Comparison of ENCODE assay signal across 17 mouse cellular contexts in genomic region chr9:103523742-103524403, GRCm38 (mm10). TPM values are rescaled to one million over a fixed set of nuclear protein-coding genes. Genes with fewer than 3 reads are reported as not detected.
DNase-seq lines count a peak whose midpoint lies in the region; ATAC-seq lines count a peak whose summit lies in the region.
"Had no signal": no experiment of that assay in that cellular context is flagged by ENCODE, and none has a peak within 500 bp of the region (broad histone marks: within the 10 kb centered on the region; RNA-seq: fewer than 3 reads in every experiment).

No protein-coding gene starts in this region.

- intact Hi-C loops in gastrocnemius, postnatal 14 days (cut with DNase I; ENCODE audit: low total_unique reads) = no loop called here

- DNase-seq in heart, postnatal 4 days = no peak
- DNase-seq in brain, adult 2 months (ENCODE audit: low read depth, low spot score) = peak; percentile 77
- peak; percentile 86 for DNase-seq in forebrain, embryonic 14.5 days (ENCODE audit: low spot score)
- DNase-seq in midbrain, embryonic 11.5 days (ENCODE audit: low spot score, missing footprints) = peak; percentile 86
- no peak for DNase-seq in gastrocnemius, postnatal 14 days
- DNase-seq in adrenal gland, adult (ENCODE audit: inconsistent age in 2 of 2, low spot score in 1 of 2) = no peak
- no peak for DNase-seq in ovary, postnatal 10 days (ENCODE audit: low spot score)
- DNase-seq: B cell, adult 2 months; cerebellum, adult 9-10 months; kidney, adult 2 months; liver, embryonic 13.5 days; lung, postnatal 4 days had no signal

- H3K4me3 ChIP-seq in heart, embryonic 13.5 days = no peak overlapping the region
- no peak overlapping the region for H3K4me3 ChIP-seq in forebrain, embryonic 14.5 days (ENCODE audit: low read depth, low read length)
- no peak overlapping the region for H3K4me3 ChIP-seq in midbrain, embryonic 11.5 days (ENCODE audit: low read depth, low read length)
- H3K4me3 ChIP-seq: embryonic facial prominence, embryonic 13.5 days; heart, embryonic 10.5 days; liver, embryonic 13.5 days had no signal

- peak overlapping the region; percentile 40; the same call in 1 of the 2 replicates for H3K9ac ChIP-seq in heart, embryonic 13.5 days
- no peak overlapping the region for H3K9ac ChIP-seq in forebrain, embryonic 14.5 days (ENCODE audit: low read length)
- H3K9ac ChIP-seq in midbrain, embryonic 11.5 days (ENCODE audit: low read length) = no peak overlapping the region
- H3K9ac ChIP-seq: embryonic facial prominence, embryonic 13.5 days; liver, embryonic 13.5 days had no signal

- H3K4me1 ChIP-seq in heart, embryonic 13.5 days = peaks cover 26% of the 10 kb centered on the region
- peaks cover 33% of the 10 kb centered on the region for H3K4me1 ChIP-seq in forebrain, embryonic 14.5 days (ENCODE audit: control insufficient read depth, insufficient read depth, low read length)
- peaks cover 19% of the 10 kb centered on the region for H3K4me1 ChIP-seq in midbrain, embryonic 11.5 days (ENCODE audit: control insufficient read depth, insufficient read depth, low read length)

- ATAC-seq in heart, embryonic 13.5 days (ENCODE audit: extremely low read depth, insufficient number of reproducible peaks, low FRiP score, low TSS enrichment) = no peak
- ATAC-seq in forebrain, embryonic 14.5 days = peak; percentile 64
- peak; percentile 35; the same call in 1 of the 2 replicates for ATAC-seq in midbrain, embryonic 11.5 days (ENCODE audit: low FRiP score)

- no peaks in the 10 kb centered on the region for H3K27me3 ChIP-seq in heart, embryonic 13.5 days (replicated peaks)
- no peaks in the 10 kb centered on the region for H3K27me3 ChIP-seq in forebrain, embryonic 14.5 days (replicated peaks; ENCODE audit: control insufficient read depth, insufficient read depth, low read length)
- no peaks in the 10 kb centered on the region; the same call in 1 of the 2 replicates for H3K27me3 ChIP-seq in midbrain, embryonic 11.5 days (ENCODE audit: control insufficient read depth, insufficient read depth, low read length)
- H3K27me3 ChIP-seq: embryonic facial prominence, embryonic 13.5 days; liver, embryonic 13.5 days had no signal

- WGBS in heart, embryonic 13.5 days = 68% methylated on average over 7 of the region's 7 CpGs
- 22% methylated on average over 7 of the region's 7 CpGs for WGBS in forebrain, embryonic 14.5 days
- 67% methylated on average over 7 of the region's 7 CpGs for WGBS in midbrain, embryonic 11.5 days

- no peak overlapping the region for H3K4me2 ChIP-seq in heart, embryonic 13.5 days
- H3K4me2 ChIP-seq in forebrain, embryonic 14.5 days (ENCODE audit: low read length) = 0 out of 2 replicates have a peak overlapping the region, but pooled peaks have one; percentile 27
- no peak overlapping the region for H3K4me2 ChIP-seq in midbrain, embryonic 11.5 days
- H3K4me2 ChIP-seq: liver, embryonic 13.5 days had no signal

- no peaks in the 10 kb centered on the region for H3K9me3 ChIP-seq in heart, embryonic 13.5 days
- 0 out of 2 replicates have a peak, but pooled peaks cover 2% of the 10 kb centered on the region for H3K9me3 ChIP-seq in forebrain, embryonic 14.5 days (replicated peaks; ENCODE audit: control insufficient read depth, low read length)
- H3K9me3 ChIP-seq in midbrain, embryonic 11.5 days (ENCODE audit: control insufficient read depth, low read length) = peaks cover 3% of the 10 kb centered on the region
- H3K9me3 ChIP-seq: heart, embryonic 10.5 days; liver, embryonic 13.5 days had no signal

- 0 out of 2 replicates have a peak, but pooled peaks cover 3% of the 10 kb centered on the region for H3K36me3 ChIP-seq in heart, embryonic 13.5 days
- no peaks in the 10 kb centered on the region for H3K36me3 ChIP-seq in forebrain, embryonic 14.5 days (ENCODE audit: control insufficient read depth, insufficient read depth, low read length)
- no peaks in the 10 kb centered on the region for H3K36me3 ChIP-seq in midbrain, embryonic 11.5 days (ENCODE audit: control insufficient read depth, insufficient read depth, low read length)
- H3K36me3 ChIP-seq: embryonic facial prominence, embryonic 13.5 days; G1E; liver, embryonic 13.5 days had no signal

- H3K27ac ChIP-seq in heart, embryonic 13.5 days (replicated peaks) = no peak overlapping the region
- peak overlapping the region; percentile 89 for H3K27ac ChIP-seq in forebrain, embryonic 14.5 days (ENCODE audit: low read depth, low read length)
- H3K27ac ChIP-seq in midbrain, embryonic 11.5 days (ENCODE audit: low read depth, low read length) = no peak overlapping the region
- H3K27ac ChIP-seq: embryonic facial prominence, embryonic 13.5 days; liver, embryonic 13.5 days; stomach, postnatal 0 days had no signal

RNA-seq across cellular contexts. Expression of gene Bfsp2, which starts 43.7 kb away (rescaled TPM):
- 0.69 and 1.1 TPM in 2 replicates for polyA plus RNA-seq in heart, embryonic 13.5 days (2015; fragmentation: Nextera tagmentation; extraction: Ambion mirVana)
- total RNA-seq in heart, postnatal 4 days (2021) = under 1 TPM; 0.38 to 0.88 TPM
- polyA plus RNA-seq in forebrain, embryonic 14.5 days (2014; fragmentation: Nextera tagmentation; extraction: Ambion mirVana) = 1.5 and 1.7 TPM in 2 replicates
- 1.7 and 2.6 TPM in 2 replicates for polyA plus RNA-seq in midbrain, embryonic 11.5 days (2014; fragmentation: Nextera tagmentation; extraction: Ambion mirVana)
- under 1 TPM; 0.37 to 0.42 TPM for total RNA-seq in gastrocnemius, postnatal 14 days (2021)
- total RNA-seq: G1E had no signal
- polyA plus RNA-seq: G1E had no signal

Comparison
In these comparisons a context has a peak if more than half of its experiments do, and no peak if none do; other contexts are left out.
1. DNase-seq: peak in brain, adult 2 months (single experiment), forebrain, embryonic 14.5 days (single experiment) and midbrain, embryonic 11.5 days (single experiment); none in heart, postnatal 4 days (single experiment), gastrocnemius, postnatal 14 days (single experiment), adrenal gland, adult (0 of 2) and ovary, postnatal 10 days (single experiment).